Mouse (Mus musculus) small intestine, adult 2 months (tissue): ENCODE data around the gene Tmem131.

Source experiments
- CTCF ChIP-seq: fragments of 200-500 bp; IDR thresholded peaks from 2 replicates; pipeline ENCODE4 v1.5.1; 2012; ENCODE audit warnings: low read depth, mild to moderate bottlenecking, control low read depth, inconsistent platforms, low read length, moderate library complexity, mixed read lengths; ENCODE audit not compliant: insufficient replicate concordance, insufficient read length; ENCODE audit errors: extremely low read depth
- POLR2A ChIP-seq: fragments of 200-500 bp; IDR thresholded peaks from 2 replicates; pipeline ENCODE4 v1.6.1; 2012; ENCODE audit warnings: low read depth, mild to moderate bottlenecking, control low read depth, inconsistent platforms, low read length, moderate library complexity

DNA sequence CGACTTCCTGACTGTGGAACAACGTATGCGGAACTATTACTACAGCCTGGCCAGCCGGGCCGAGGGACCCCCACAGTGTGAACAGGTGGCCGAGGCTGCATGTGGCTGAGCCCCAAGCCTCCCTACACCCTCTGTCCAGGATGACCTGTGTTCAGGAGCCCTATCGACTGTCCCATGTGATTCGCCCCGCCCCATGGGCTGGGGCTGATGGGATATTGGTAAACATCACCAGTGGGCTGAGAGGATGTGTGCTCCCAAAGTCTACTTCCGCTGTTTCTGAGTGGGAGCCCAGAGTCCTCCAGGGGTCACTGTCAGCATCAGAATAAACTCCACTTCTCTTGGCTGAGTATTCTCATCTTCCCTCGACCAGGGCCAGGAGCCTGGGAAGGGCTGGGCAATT, 161.0 kb downstream of the Tmem131 start:
- TF ChIP-seq POLR2A (no peak), CTCF (no peak)
